Mouse (Mus musculus): ENCODE measurements around the gene Ces4a.
"Not testable (repeated sequence)": the region's sequence is repeated elsewhere in the genome, so short reads cannot be mapped to it uniquely, and the experiment has no call there.

Gene Ces4a

GRCm38 (mm10) chr8:105131509-105131908 lies at the start of gene Ces4a:
Ces4a (plus strand) TSS chr8:105131800.
- DNase-seq (ENCODE audit: low spot score), result no peak

GRCm38 (mm10) chr8:105083449-105084050 lies 48.0 kb upstream of the Ces4a start, which contains the start of gene Ces3b:
Ces3b (plus strand) TSS chr8:105083753.
- no peak for DNase-seq (ENCODE audit: low spot score)

GRCm38 (mm10) chr8:105088166-105088565 lies 43.4 kb upstream of the Ces4a start:
- DNase-seq (ENCODE audit: low spot score), result not testable (repeated sequence)

- no peak for DNase-seq (ENCODE audit: low spot score)
These were observed 43.0 kb upstream of the Ces4a start for GRCm38 (mm10) chr8:105088581-105088980.

GRCm38 (mm10) chr8:105093992-105094391 lies 37.6 kb upstream of the Ces4a start:
- no peak for DNase-seq (ENCODE audit: low spot score)

GRCm38 (mm10) chr8:105102101-105102785 lies 29.4 kb upstream of the Ces4a start:
- DNase-seq (ENCODE audit: low spot score), result not testable (repeated sequence)

- DNase-seq (ENCODE audit: low spot score), result not testable (repeated sequence)
These were observed 27.9 kb upstream of the Ces4a start for GRCm38 (mm10) chr8:105103701-105104100.

GRCm38 (mm10) chr8:105104220-105104619 lies 27.4 kb upstream of the Ces4a start:
- DNase-seq (ENCODE audit: low spot score), result no peak

GRCm38 (mm10) chr8:105129864-105130263 lies 1.7 kb upstream of the Ces4a start:
- DNase-seq (ENCODE audit: low spot score), result no peak

- peak; percentile 17 for DNase-seq (ENCODE audit: low spot score)
These were observed 6.8 kb downstream of the Ces4a start for GRCm38 (mm10) chr8:105138423-105138822.

GRCm38 (mm10) chr8:105142395-105142794 lies 10.8 kb downstream of the Ces4a start:
- DNase-seq (ENCODE audit: low spot score), result no peak

GRCm38 (mm10) chr8:105151654-105152053 lies 20.1 kb downstream of the Ces4a start:
- DNase-seq (ENCODE audit: low spot score), result no peak

GRCm38 (mm10) chr8:105152623-105153398 lies 21.2 kb downstream of the Ces4a start:
- no peak for DNase-seq (ENCODE audit: low spot score)

- DNase-seq (ENCODE audit: low spot score), result no peak
These were observed 22.7 kb downstream of the Ces4a start for GRCm38 (mm10) chr8:105154316-105154715.

GRCm38 (mm10) chr8:105155091-105155745 lies 23.6 kb downstream of the Ces4a start:
- DNase-seq (ENCODE audit: low spot score), result no peak

- DNase-seq (ENCODE audit: low spot score), result peak; percentile 32
These were observed 26.0 kb downstream of the Ces4a start for GRCm38 (mm10) chr8:105157555-105157954.

GRCm38 (mm10) chr8:105158084-105158483 lies 26.5 kb downstream of the Ces4a start:
- DNase-seq (ENCODE audit: low spot score), result no peak

- no peak for DNase-seq (ENCODE audit: low spot score)
These were observed 29.6 kb downstream of the Ces4a start for GRCm38 (mm10) chr8:105161121-105161652.

GRCm38 (mm10) chr8:105164272-105164902 lies 32.8 kb downstream of the Ces4a start:
- no peak for DNase-seq (ENCODE audit: low spot score)

GRCm38 (mm10) chr8:105165191-105165590 lies 33.6 kb downstream of the Ces4a start:
- DNase-seq (ENCODE audit: low spot score), result no peak

GRCm38 (mm10) chr8:105167116-105167515 lies 35.5 kb downstream of the Ces4a start:
- DNase-seq (ENCODE audit: low spot score), result no peak

- no peak for DNase-seq (ENCODE audit: low spot score)
These were observed 38.0 kb downstream of the Ces4a start for GRCm38 (mm10) chr8:105169582-105169981.

Measured in spleen, adult 12 weeks (tissue).